Mouse (Mus musculus): ENCODE data around the gene Wdr70. TPM values are rescaled to one million over a fixed set of nuclear protein-coding genes. Genes with fewer than 3 reads are reported as not detected.

The Wdr70 gene
- polyA plus RNA-seq, 2 experiments: 10.5 to 18.0 TPM

DNA sequence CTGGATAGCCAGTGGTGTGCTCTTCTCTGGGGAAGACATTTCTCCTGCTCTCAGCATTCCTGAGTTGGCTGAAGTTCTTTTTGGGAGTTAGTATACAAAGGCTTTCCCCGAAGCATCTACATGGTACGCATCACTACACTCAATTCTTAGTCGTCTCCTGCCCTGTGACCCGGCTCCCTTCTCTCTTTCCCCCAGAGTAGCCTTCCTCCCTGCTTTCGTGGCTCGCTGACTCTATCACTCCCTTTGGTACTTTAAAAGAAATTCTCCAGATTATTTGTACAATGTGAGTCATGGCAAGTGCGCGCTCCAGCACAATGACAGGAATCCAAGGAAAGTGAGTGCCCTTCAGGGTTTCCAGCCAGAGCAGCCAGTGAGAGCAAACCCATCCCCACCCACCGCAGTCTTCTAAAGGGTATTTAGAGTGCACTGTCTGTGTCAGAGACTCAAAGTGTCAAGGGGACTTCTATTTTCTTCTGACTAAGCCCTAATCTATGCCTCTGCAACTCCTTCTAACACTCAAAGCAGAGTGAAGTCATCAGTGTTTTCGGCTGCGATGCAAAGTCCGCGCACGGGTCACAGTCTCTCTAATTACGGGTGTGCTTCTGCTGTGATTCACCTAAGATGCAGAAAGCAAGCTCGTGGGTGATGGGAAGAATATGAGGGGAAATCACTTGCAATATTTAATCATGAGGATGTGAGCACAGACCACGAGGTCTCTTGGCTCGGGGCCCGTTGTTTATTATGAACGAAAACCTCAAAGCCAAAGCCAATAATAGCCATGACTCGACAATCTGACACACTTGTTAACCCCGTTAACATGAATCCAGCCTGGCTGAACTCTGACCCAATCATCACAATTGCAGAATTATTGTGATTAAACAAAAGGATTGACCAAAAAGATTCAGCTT, 221.2 kb downstream of the Wdr70 start:
- H3K4me2 ChIP-seq (ENCODE audit: low read depth): no peak overlapping the region
- no peaks in the 10 kb centered on the region for H3K9me3 ChIP-seq (ENCODE audit: control insufficient read depth, low read length)
- no peak overlapping the region for H3K27ac ChIP-seq
- no peaks in the 10 kb centered on the region for H3K36me3 ChIP-seq (replicated peaks; ENCODE audit: control insufficient read depth, insufficient read depth, low read depth)
- H3K4me3 ChIP-seq (ENCODE audit: insufficient read depth in 1 of 2, low read depth in 2 of 2, low read length in 2 of 2): no peak overlapping the region
- no peak overlapping the region for H3K9ac ChIP-seq (replicated peaks)
- H3K27me3 ChIP-seq (ENCODE audit: control insufficient read depth, insufficient read depth, low read length): no peaks in the 10 kb centered on the region
- ATAC-seq (ENCODE audit: insufficient read depth): no peak
- WGBS (ENCODE audit: insufficient replicate concordance): 72% methylated on average over 22 of the region's 22 CpGs
- no peaks in the 10 kb centered on the region for H3K4me1 ChIP-seq (replicated peaks; ENCODE audit: control insufficient read depth in 2 of 2, insufficient read depth in 2 of 2, low read length in 1 of 2)
- DNase-seq (ENCODE audit: low read depth in 3 of 3, low spot score in 3 of 3): no peak
- TF ChIP-seq EP300 (IDR thresholded peaks at IDR 0.05; ENCODE audit: low read depth): no peak
- no peak for TF ChIP-seq CTCF (IDR thresholded peaks at IDR 0.05; ENCODE audit: low read depth)

DNA sequence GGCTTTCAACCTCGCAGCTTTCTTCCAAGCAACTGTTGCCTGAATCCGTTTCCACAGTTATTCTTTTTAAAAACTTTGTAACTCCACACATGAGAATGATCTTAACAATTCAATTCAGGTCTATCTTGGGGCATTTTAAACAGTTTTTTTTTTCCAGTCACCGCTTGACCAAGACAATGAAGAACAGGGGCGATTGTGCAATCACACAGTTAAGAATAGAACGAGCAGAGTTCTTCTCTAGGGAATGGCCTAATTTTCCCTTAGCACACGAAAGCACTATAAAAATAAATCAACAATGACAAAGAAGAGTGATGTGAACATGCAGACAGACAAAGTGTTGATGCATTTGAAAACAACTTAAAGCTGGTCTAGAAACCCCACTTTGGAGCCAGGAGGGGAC, 223.1 kb downstream of the Wdr70 start:
- H3K27ac ChIP-seq: no peak overlapping the region
- H3K4me2 ChIP-seq (ENCODE audit: low read depth): no peak overlapping the region
- TF ChIP-seq EP300 (IDR thresholded peaks at IDR 0.05; ENCODE audit: low read depth) (no peak), CTCF (IDR thresholded peaks at IDR 0.05; ENCODE audit: low read depth) (no peak)
- no peaks in the 10 kb centered on the region for H3K27me3 ChIP-seq (ENCODE audit: control insufficient read depth, insufficient read depth, low read length)
- H3K9ac ChIP-seq (replicated peaks): no peak overlapping the region
- no peaks in the 10 kb centered on the region for H3K36me3 ChIP-seq (replicated peaks; ENCODE audit: control insufficient read depth, insufficient read depth, low read depth)
- no peak for DNase-seq (ENCODE audit: low read depth in 3 of 3, low spot score in 3 of 3)
- no peak overlapping the region for H3K4me3 ChIP-seq (ENCODE audit: insufficient read depth in 1 of 2, low read depth in 2 of 2, low read length in 2 of 2)
- 56% methylated on average over 6 of the region's 6 CpGs for WGBS (ENCODE audit: insufficient replicate concordance)
- H3K9me3 ChIP-seq (ENCODE audit: control insufficient read depth, low read length): no peaks in the 10 kb centered on the region
- H3K4me1 ChIP-seq (replicated peaks; ENCODE audit: control insufficient read depth in 2 of 2, insufficient read depth in 2 of 2, low read length in 1 of 2): no peaks in the 10 kb centered on the region
- ATAC-seq (ENCODE audit: insufficient read depth): no peak

DNA sequence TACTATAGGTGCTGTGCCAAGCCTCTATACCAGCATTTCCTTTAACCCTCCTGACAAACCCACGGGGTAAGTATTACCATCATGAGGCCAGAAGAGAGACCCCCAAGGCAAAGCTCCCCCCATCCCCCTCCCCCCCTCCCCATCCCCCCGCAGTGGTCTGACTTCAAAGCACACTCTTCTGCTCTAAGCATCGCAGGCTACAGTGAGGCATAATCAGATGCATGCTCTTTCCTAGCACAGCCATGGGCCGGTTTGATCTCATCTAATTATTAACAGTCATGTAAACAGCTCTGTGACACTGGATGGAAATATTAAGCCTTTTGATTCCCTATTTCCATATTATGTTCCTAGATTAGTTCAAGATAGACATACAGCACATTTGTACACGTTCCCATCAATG, 226.5 kb downstream of the Wdr70 start:
- ATAC-seq (ENCODE audit: insufficient read depth) (no peak), DNase-seq (ENCODE audit: low read depth in 3 of 3, low spot score in 3 of 3) (no peak)
- Histone ChIP-seq H3K9ac (replicated peaks) (no peak overlapping the region), H3K9me3 (ENCODE audit: control insufficient read depth, low read length) (no peaks in the 10 kb centered on the region), H3K27ac (no peak overlapping the region), H3K4me1 (replicated peaks; ENCODE audit: control insufficient read depth in 2 of 2, insufficient read depth in 2 of 2, low read length in 1 of 2) (no peaks in the 10 kb centered on the region), H3K36me3 (replicated peaks; ENCODE audit: control insufficient read depth, insufficient read depth, low read depth) (no peaks in the 10 kb centered on the region), H3K4me3 (ENCODE audit: insufficient read depth in 1 of 2, low read depth in 2 of 2, low read length in 2 of 2) (no peak overlapping the region), H3K27me3 (ENCODE audit: control insufficient read depth, insufficient read depth, low read length) (no peaks in the 10 kb centered on the region), H3K4me2 (ENCODE audit: low read depth) (no peak overlapping the region)
- WGBS (ENCODE audit: insufficient replicate concordance): 61% methylated on average over 5 of the region's 5 CpGs
- TF ChIP-seq EP300 (IDR thresholded peaks at IDR 0.05; ENCODE audit: low read depth): no peak
- no peak for TF ChIP-seq CTCF (IDR thresholded peaks at IDR 0.05; ENCODE audit: low read depth)

GRCm38 (mm10) chr15:7865305-7865704, 233.7 kb downstream of the Wdr70 start:
- Histone ChIP-seq H3K9ac (replicated peaks) (no peak overlapping the region), H3K4me1 (replicated peaks; ENCODE audit: control insufficient read depth in 2 of 2, insufficient read depth in 2 of 2, low read length in 1 of 2) (no peaks in the 10 kb centered on the region), H3K36me3 (replicated peaks; ENCODE audit: control insufficient read depth, insufficient read depth, low read depth) (no peaks in the 10 kb centered on the region), H3K27ac (no peak overlapping the region), H3K4me3 (ENCODE audit: insufficient read depth in 1 of 2, low read depth in 2 of 2, low read length in 2 of 2) (no peak overlapping the region), H3K4me2 (ENCODE audit: low read depth) (no peak overlapping the region), H3K27me3 (ENCODE audit: control insufficient read depth, insufficient read depth, low read length) (no peaks in the 10 kb centered on the region), H3K9me3 (ENCODE audit: control insufficient read depth, low read length) (no peaks in the 10 kb centered on the region)
- no peak for TF ChIP-seq EP300 (IDR thresholded peaks at IDR 0.05; ENCODE audit: low read depth)
- TF ChIP-seq CTCF (IDR thresholded peaks at IDR 0.05; ENCODE audit: low read depth): no peak
- DNase-seq (ENCODE audit: low read depth in 3 of 3, low spot score in 3 of 3): no peak
- ATAC-seq (ENCODE audit: insufficient read depth): no peak
- 57% methylated on average over 3 of the region's 3 CpGs for WGBS (ENCODE audit: insufficient replicate concordance)

- Histone ChIP-seq H3K27ac (no peak overlapping the region), H3K36me3 (replicated peaks; ENCODE audit: control insufficient read depth, insufficient read depth, low read depth) (no peaks in the 10 kb centered on the region), H3K4me1 (replicated peaks; ENCODE audit: control insufficient read depth in 2 of 2, insufficient read depth in 2 of 2, low read length in 1 of 2) (no peaks in the 10 kb centered on the region), H3K27me3 (ENCODE audit: control insufficient read depth, insufficient read depth, low read length) (no peaks in the 10 kb centered on the region), H3K9me3 (ENCODE audit: control insufficient read depth, low read length) (no peaks in the 10 kb centered on the region), H3K4me2 (ENCODE audit: low read depth) (no peak overlapping the region), H3K4me3 (ENCODE audit: insufficient read depth in 1 of 2, low read depth in 2 of 2, low read length in 2 of 2) (no peak overlapping the region), H3K9ac (replicated peaks) (no peak overlapping the region)
- no peak for ATAC-seq (ENCODE audit: insufficient read depth)
- WGBS (ENCODE audit: insufficient replicate concordance): 58% methylated on average over 5 of the region's 5 CpGs
- TF ChIP-seq CTCF (IDR thresholded peaks at IDR 0.05; ENCODE audit: low read depth) (no peak), EP300 (IDR thresholded peaks at IDR 0.05; ENCODE audit: low read depth) (no peak)
- no peak for DNase-seq (ENCODE audit: low read depth in 3 of 3, low spot score in 3 of 3)
These were observed 235.7 kb downstream of the Wdr70 start for GRCm38 (mm10) chr15:7863328-7863727.

All from liver, embryonic 14.5 days (tissue).